In genomic region chr10:69962976-69963375, GRCm38 (mm10) we compare ENCODE assay signal across 19 mouse cellular contexts.
"Had no signal": no experiment of that assay in that cellular context is flagged by ENCODE, and none has a peak within 500 bp of the region (broad histone marks: within the 10 kb centered on the region; RNA-seq: fewer than 3 reads in every experiment).

No protein-coding gene starts in this region.

- H3K9ac ChIP-seq: limb, embryonic 12.5 days; liver, embryonic 13.5 days; liver, postnatal 0 days; lung, embryonic 15.5 days; midbrain, embryonic 12.5 days; neural tube, embryonic 13.5 days; stomach, embryonic 15.5 days had no signal

- ATAC-seq: inflammation-experienced regulatory T-cells, adult 6 months; intestine, postnatal 0 days; liver, postnatal 0 days; midbrain, embryonic 16.5 days had no signal

- H3K4me1 ChIP-seq: lung, embryonic 15.5 days; midbrain, embryonic 12.5 days; neural tube, embryonic 13.5 days; stomach, embryonic 15.5 days had no signal

- H3K27me3 ChIP-seq: limb, embryonic 12.5 days; liver, embryonic 13.5 days; lung, embryonic 15.5 days; megakaryocyte, embryonic 14.5 days; midbrain, embryonic 12.5 days; neural tube, embryonic 13.5 days; stomach, embryonic 15.5 days had no signal

- H3K36me3 ChIP-seq: liver, embryonic 13.5 days; lung, embryonic 15.5 days; stomach, embryonic 15.5 days had no signal

- H3K9me3 ChIP-seq: limb, embryonic 12.5 days; liver, embryonic 13.5 days; lung, embryonic 15.5 days; midbrain, embryonic 12.5 days; neural tube, embryonic 13.5 days; stomach, embryonic 15.5 days had no signal

- H3K27ac ChIP-seq: limb, embryonic 12.5 days; liver, embryonic 13.5 days; lung, embryonic 15.5 days; macrophage; midbrain, embryonic 12.5 days; neural tube, embryonic 13.5 days; stomach, embryonic 15.5 days had no signal

- H3K4me2 ChIP-seq: limb, embryonic 12.5 days; liver, embryonic 13.5 days; lung, embryonic 15.5 days; midbrain, embryonic 12.5 days; neural tube, embryonic 13.5 days; stomach, embryonic 15.5 days had no signal

- H3K4me3 ChIP-seq: limb, embryonic 12.5 days; liver, embryonic 13.5 days; lung, embryonic 15.5 days; midbrain, embryonic 12.5 days; neural tube, embryonic 13.5 days; stomach, embryonic 15.5 days had no signal

- DNase-seq: kidney, adult 8-10 months; kidney, postnatal 25 days; liver; liver, embryonic 13.5 days; liver, postnatal 0 days; lung, postnatal 14 days; retina, postnatal 1 day; spleen, adult 18-20 months; thymus, postnatal 4 days had no signal
